Mouse (Mus musculus) lung, postnatal 10 days (tissue): Measurements from ENCODE around the gene Kcna7.
"Not testable (repeated sequence)": the region's sequence is repeated elsewhere in the genome, so short reads cannot be mapped to it uniquely, and the experiment has no call there.

Experiments
- DNase-seq: peaks from one replicate; pipeline ENCODE4 v3.0.0; 2021

Kcna7 gene

DNA sequence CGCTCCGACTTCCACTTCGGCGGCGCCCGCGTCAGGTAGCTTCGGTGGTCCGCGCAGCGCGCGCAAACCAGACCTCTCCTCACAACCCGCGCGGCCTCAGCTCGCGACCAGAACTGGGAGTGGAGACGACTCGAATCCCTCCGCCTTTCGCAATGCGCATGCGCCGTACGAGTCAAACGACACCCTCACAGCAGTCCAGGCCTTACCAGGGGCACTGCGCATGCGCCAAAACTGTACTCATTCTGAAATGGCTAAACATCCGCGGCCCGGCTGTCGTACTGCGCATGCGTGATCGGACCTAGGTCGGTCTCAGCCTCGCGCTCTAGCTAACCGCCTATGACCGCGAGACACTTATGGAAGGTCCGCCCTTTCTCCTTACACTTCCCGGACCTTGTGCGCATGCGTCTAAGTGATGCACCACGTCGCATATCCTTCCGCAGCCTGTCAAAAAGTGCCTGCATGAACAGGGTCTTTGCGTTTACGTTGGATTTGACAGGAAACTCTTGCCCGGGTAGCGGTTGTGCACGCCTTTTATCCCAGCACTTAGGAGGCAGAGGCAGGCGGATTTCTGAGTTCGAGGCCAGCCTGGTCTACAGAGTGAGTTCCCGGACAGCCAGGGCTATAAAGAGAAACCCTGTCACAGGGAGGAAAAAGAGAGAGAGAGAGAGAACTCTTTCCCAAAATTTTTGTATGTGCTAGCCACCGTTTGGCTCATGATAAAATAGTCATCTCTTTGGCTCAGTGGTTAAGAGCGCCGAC is 9.7 kb upstream of the Kcna7 start, which contains the start of gene Snrnp70:
Snrnp70 (minus strand) TSS at position 165 of the 759 bp plus-strand sequence.
- DNase-seq: peak; percentile 100

DNA sequence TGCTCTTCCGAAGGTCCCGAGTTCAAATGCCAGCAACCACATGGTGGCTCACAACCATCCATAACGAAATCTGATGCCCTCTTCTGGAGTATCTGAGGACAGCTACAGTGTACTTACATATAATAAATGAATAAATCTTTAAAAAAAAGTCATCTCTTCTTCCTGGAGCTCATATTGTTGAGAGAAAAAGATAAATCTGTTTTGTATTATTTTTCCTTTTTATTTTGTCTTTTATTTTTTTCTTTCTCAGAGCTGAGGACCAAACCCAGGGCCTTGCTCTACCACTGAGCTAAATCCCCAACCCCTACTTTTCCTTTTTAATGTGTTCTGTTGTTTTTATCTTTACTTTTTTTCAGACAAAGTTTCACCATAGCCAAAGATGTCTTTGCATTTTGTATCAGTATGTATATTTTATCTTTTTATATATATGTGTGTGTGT is 9.1 kb upstream of the Kcna7 start:
- not testable (repeated sequence) for DNase-seq

DNA sequence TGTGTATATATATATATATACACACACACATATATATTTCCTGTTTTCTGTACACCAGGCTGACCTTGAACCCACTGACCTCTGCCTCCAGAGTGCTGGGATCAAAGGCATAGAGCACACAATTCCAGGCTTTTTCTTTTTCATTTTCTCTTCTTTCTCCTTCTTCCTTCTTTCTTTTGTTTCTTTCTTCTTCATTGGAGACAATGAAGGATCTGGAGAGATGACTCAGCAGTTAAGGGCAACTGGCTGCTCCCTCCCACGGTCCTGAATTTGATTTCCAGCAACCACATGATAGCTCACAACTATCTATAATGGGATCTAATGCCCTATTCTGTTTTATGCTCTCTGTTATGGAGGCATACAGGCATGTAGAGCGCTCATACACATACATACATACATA is 8.7 kb upstream of the Kcna7 start:
- DNase-seq: no peak

DNA sequence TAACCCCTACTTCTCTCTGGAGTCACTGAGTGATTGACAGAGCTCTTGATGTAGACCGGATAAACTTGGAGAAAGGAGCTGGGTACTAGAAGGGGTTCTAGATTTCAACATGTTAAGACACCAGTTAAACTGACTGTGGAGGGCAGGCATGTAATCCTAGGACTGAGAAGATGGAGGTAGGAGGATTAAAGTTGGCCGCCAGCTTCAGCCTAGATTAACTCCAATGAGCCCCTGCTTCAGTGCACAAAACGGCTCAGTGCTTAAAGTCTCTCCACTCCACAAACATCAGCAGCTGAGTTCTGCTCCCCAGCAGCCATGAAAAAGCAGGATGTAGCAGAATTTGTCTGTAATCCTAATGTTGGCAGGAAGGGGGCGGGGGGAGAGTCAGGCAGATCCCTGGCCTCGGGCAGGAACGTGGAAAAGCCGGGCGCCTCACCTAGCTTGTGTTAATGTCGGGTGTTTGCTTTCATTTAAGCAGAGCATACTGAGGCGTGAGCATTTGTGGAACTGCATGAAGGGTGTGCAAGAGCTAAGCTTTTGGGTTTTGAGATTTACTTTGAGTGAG is 3.9 kb upstream of the Kcna7 start:
- DNase-seq: no peak

DNA sequence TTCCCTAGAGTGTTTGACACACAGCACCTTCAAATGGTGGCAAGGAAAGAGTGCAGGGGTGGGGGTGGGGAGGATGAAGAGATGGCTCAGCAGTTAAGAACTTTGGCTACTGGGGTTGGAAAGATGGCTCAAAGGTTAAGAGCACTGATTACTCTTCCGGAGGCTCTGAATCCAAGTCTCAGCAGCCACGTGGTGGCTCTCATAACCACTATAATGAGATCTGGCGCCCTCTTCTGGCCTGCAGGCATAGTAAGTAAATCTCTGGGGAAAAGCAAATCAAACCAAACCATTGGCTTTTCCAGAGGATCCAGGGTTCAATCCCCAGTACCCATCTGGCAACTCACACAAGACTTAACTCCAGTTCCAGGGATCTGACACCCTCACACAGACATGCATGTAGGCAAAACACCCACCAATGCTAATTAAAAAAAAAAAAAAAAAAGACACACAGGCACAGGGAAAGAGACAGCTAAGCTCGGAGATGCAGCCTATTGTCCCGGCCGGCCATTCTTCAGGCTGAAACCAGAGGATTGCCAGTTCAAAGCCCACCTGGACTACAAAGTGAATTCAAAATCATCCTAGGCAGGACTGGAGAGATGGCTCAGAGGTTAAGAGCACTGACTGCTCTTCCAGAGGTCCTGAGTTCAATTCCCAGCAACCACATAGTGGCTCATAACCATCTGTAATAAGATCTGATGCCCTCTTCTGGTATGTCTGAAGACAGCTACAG is 1.8 kb upstream of the Kcna7 start:
- peak; percentile 82 for DNase-seq

DNA sequence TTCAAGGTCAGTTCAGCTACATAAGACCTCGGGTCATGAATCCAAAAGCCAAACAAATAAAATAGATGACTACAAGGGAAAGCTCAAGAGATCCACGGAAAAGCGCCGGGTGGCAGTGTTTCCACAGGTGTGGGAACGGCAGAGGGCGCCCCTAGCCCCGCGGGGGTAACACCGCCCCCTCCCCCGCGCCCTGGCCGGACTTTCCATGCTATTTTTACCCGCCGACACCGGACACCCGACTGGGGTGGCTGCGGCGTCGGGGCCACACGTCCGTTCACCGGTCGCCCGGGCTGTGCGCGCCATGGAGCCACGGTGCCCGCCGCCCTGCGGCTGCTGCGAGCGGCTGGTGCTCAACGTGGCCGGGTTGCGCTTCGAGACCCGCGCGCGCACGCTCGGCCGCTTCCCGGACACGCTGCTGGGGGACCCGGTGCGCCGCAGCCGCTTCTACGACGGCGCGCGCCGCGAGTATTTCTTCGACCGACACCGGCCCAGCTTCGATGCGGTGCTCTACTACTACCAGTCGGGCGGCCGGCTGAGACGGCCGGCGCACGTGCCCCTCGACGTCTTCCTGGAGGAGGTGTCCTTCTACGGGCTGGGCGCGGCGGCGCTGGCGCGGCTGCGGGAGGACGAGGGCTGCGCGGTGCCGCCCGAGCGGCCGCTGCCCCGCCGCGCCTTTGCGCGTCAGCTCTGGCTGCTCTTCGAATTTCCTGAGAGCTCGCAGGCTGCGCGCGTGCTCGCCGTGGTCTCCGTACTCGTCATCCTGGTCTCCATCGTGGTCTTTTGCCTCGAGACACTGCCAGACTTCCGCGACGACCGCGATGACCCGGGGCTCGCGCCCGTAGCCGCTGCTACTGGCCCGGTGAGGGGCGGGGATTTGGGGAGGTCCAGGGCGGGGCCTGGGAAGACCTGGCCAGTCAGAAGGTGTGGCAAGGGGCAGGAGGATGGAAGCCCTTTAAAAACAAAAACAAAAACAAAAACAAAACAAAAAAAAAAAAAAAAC is 1.0 kb downstream of the Kcna7 start:
- peak; percentile 31 for DNase-seq

DNA sequence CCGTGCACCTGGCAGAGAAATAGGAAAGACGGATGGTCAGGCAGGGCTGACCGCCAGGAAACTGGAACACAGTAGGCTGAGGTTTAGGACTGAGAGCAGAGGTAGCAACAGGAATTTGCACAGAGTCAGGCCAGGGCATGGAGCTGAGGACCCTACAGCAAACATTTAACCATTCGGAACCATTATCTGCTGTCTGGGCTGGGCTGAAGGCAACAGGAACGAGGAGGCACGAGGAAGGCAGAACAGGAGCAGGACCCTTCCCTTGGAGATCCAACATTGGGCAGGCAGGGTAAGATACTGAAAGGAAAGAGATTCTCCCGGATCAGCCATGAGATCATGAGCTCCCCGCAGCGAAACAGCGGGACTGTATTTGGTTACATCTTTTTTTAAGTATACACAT is 2.4 kb downstream of the Kcna7 start:
- DNase-seq: no peak

DNA sequence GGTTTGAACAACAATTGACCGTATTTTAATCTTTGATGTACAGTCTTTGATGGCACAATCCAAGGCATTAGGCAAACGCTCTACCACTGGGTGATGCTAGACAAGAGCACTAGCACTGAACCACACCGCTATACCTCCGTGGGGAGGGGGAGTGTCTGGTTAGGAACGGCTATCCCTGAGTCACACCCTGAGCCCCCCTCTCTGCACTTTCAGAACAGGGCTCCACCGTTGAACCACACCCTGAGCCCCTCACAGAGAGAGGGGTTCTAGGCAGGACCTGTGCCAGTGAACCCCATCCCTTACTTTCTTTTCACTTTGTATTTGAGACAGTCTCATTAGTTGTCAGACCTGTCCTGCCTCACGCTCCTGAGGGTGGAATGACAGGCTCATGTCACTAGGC is 2.9 kb downstream of the Kcna7 start:
- DNase-seq: no peak

DNA sequence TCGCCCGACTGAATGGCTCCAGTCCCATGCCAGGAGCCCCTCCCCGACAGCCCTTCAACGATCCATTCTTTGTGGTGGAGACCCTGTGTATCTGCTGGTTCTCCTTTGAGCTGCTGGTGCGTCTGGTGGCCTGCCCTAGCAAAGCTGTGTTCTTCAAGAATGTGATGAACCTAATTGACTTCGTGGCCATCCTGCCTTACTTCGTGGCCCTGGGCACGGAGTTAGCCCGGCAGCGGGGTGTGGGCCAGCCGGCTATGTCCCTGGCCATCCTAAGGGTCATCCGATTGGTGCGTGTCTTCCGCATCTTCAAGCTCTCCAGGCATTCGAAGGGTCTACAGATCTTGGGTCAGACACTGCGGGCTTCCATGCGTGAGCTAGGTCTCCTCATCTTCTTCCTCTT is 3.5 kb downstream of the Kcna7 start:
- no peak for DNase-seq

DNA sequence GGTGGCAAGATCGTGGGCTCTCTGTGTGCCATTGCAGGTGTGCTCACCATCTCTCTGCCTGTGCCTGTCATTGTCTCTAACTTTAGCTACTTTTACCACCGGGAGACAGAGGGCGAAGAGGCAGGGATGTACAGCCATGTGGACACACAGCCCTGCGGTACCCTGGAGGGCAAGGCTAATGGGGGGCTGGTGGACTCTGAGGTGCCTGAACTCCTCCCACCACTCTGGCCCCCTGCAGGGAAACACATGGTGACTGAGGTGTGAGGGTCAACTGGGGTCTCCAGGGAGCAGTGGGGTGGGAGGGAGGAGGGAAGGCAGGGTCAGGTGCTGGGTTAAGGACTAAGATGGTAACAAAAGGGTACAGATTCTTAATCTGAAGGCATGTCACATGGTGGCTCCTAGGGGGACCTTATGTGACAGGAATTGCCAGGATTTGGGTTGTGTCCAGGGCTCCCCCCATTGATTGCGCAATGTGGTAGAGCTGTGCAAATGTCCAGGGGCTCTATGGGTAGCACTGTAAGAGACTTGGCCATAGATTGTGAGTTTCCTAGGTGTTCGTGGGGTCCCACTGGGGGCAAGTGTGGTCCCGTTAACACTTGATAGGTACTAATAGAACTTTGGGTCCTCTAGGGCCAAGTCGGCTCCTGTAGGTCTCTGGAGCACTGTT is 4.2 kb downstream of the Kcna7 start:
- DNase-seq: no peak

DNA sequence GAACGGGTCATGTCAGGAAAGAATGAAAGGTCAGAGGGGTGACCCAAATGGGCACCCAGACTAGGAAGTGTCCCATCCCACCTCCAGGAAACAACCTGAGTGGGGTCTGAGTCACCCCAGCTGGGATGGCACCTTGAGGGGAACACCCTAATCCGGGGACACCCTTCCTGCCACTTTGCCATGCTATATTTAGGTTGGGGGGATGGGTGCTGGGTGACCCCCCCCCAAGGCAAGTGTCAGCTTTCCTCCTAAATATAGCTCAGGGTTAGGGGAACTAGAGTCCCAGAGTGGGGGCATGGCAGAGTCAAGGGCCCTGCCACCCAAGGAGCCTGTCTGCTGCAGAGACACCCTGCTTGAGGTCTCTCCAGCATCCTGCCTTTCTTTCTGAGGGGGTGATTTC is 7.0 kb downstream of the Kcna7 start:
- no peak for DNase-seq

DNA sequence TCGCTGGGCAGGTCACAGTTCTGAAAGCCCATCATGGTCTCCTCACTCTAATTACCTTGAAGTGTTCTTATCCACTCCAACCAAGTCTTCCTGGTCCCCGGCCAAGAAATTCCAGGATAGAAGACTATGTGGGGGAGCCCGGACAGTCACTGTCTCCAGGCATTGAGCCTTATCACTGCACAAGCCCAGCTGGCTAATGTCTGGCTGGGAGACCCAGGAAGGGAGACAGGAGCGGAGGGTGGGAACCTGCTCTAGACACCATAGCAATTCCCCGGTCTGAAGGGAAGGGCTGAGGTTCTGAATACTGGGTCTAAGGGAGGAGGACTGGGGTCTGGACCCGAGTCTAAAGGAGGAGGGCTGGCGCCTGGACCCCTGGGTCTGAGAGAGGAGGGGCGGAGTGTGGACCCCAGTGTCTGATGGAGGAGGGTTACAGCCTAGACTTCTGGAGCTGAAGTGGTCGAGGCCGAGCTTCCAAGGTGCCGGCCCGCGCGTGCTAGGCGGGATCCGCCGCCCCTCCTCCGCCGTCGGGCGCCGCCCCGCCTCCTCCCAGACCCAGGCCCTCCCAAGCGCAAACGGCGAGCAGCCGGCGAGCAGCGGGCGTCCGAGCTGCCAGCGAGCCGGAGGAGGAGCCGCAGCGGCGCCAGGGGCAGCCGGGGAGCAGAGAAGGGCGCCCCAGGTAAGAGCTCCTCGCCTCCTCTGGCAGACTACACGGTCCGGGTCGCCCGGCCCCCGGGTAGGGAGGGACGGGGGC is 7.8 kb downstream of the Kcna7 start, which contains the start of gene Ntf5:
Ntf5 (plus strand) TSS at position 583 of the 751 bp plus-strand sequence.
- peak; percentile 49 for DNase-seq

DNA sequence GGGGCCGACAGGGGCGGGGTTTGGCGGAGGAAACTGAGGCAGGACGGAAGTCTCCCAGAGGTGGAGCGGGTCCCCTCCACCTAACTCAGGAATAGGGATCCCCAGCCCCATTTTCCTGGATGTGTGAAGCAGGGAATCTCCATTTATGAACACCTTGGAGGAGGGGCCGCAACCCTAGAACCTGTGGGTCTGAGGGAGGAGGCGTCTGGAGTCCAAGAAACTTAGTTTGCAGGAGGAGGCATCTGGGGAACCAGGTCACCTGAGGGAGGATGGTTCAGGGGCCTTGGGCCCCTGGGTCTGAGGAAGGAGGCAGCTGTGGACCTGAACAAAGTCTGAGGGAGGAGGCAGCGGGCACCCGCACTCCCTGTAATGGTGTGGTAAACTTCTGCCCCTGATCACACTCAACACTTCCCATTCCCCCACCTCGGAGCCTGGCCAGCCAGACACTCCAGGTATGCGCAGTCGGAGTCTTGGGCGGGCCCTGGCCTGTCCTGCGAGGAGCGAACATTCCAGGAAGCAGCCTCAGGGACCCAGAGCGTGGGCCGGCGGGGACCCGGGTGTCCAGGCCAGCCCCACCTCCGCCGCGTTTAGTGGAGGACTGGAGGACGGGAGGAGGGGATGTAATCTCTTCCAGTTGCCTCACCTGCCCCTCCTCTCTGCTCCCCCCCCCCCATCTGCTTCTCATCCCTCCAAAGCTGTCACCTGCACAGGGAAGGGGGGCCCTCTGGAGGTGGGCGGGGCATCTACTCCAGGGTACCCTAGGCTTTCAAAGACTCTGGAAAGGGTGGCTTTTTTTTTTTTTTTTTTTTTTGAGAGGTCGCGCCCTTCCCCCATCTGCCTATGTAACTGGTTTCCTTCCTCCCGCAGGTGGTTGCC is 8.6 kb downstream of the Kcna7 start:
- DNase-seq: peak; percentile 62

DNA sequence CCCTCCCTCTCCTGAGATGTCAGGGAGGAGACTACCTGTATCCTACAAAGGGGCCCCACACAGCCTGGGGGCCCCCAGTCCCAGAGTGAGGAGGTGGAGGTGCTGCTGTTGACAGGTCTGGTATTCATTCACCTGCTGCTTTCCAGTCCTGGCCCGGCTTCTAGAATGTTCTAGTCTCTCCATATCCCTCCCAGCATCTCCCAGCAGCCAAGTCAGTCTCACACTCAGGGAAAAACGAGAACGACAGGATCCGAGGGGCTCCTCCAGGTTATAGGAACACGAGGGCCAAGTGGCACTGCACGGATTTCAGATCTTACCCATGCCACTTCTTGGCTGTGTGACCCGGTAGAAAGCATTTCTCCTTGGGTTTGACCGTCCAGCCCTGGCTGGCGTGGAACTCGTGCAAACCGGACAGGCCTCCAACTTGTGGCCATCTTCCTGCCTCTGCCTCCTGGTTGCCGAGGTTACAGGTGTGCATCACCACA is 9.3 kb downstream of the Kcna7 start:
- DNase-seq: no peak

DNA sequence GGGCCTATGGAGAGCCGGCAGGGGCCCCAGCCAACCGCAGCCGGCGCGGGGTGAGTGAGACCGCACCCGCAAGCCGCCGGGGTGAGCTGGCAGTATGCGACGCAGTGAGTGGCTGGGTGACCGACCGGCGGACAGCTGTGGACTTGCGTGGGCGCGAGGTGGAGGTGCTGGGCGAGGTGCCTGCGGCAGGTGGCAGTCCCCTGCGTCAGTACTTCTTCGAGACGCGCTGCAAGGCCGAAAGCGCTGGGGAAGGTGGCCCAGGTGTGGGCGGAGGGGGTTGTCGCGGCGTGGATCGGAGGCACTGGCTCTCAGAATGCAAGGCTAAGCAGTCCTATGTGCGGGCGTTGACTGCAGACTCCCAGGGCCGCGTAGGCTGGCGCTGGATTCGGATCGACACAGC is 10.2 kb downstream of the Kcna7 start:
- no peak for DNase-seq

DNA sequence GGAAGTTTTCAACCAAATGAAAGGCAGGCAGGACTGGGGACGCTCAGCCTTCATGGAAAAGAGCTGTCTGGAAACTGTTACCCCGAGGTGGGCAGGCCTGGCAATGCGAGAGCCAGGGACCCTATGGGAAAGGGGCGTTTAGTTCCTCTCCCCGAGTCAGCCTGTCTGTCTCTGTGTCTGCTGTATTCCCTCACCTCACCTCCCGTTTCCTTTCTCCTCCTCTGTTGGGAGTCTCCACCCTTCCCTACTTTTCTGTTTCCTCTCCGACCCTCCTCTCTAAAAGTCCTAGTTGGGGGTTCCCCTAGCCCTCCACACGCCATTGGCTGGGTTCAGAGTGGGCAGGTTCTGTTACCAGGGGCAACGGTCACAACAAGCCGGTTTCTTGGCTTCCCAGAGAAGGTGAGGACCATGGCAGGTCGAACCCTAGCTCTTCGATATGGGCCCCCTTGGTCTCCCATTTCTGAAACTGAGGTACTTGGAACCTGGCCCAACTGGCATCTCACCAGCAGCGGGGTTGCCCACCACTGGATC is 12.6 kb downstream of the Kcna7 start:
- DNase-seq: no peak

DNA sequence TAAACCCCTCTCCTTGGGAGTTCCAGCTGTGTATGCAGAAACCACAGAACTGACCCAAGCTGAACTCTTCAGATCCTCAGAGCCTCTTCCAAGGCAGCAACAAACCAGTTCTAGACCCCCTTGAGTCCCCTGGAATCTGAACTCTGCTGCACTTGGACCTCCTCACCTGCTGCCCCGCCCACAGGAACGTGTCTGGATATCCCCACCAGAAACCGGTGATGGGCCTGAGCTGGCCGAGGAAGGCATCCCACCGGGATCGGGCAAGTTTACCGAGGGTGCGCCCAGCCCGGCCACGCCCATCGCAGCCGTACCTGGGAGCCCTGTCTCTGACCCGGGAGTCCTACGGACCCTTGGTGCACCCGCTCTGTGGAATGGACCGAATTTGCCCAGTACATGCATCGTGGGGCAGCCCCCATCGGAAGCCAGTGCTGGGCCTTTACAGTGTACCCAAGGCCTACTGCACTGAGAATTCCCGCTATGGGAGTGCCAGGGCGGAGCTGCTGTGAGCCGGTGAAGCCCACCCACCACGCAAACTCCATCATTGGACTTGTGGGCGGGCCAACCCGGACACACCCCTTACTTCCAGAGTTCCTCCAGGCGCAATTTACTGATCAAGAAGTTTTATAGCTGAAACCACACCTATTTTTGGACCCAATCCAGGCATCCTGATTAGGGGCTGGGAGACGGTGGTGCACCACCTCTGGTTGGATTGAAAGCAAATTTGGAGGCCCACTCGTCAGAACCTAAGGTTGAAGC is 14.6 kb downstream of the Kcna7 start:
- DNase-seq: peak; percentile 48

DNA sequence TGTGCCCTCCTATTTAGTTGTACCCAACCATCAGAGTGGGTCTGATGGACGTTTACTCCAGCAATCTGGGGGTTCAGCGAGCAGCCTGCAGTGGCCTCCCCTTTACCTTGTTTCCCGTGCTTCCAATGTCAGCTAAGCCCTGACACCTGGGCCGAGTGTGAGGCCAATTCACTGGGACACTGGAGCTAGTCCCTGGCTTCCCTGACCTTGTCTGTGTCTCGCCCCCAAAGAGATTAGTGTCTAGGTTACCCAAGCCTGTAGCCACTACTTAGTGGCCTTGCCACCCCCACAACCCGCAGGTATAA is 15.1 kb downstream of the Kcna7 start, which contains the start of gene Lhb:
Lhb (plus strand) TSS at position 206 of the 305 bp plus-strand sequence.
- DNase-seq: no peak

DNA sequence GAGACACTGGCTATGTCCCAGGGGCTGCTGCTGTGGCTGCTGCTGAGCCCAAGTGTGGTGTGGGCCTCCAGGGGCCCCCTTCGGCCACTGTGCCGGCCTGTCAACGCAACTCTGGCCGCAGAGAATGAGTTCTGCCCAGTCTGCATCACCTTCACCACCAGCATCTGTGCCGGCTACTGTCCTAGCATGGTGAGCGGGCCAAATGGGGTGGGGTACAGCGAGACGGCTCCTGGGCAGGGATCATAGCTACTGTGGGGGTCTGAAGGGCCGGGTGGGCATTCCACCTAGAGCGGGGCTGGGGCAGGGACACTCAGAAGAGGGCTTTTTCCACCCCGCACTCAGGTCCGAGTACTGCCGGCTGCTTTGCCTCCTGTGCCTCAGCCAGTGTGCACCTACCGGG is 15.7 kb downstream of the Kcna7 start:
- DNase-seq: no peak
